Mouse (Mus musculus) adrenal gland (tissue): ENCODE measurements around the gene Cars.

ENCODE experiments used
- intact Hi-C: fragments of 180-260 bp; cut with DNase I; formaldehyde crosslinking; loops from one replicate; pipeline ENCODE4 v1.15.1; 2025
- microRNA-seq, 2 experiments: library from miRNA; unstranded; fragments of <30 nt; microRNA quantifications; one replicate each; pipeline ENCODE4; 2019

Gene Cars

DNA sequence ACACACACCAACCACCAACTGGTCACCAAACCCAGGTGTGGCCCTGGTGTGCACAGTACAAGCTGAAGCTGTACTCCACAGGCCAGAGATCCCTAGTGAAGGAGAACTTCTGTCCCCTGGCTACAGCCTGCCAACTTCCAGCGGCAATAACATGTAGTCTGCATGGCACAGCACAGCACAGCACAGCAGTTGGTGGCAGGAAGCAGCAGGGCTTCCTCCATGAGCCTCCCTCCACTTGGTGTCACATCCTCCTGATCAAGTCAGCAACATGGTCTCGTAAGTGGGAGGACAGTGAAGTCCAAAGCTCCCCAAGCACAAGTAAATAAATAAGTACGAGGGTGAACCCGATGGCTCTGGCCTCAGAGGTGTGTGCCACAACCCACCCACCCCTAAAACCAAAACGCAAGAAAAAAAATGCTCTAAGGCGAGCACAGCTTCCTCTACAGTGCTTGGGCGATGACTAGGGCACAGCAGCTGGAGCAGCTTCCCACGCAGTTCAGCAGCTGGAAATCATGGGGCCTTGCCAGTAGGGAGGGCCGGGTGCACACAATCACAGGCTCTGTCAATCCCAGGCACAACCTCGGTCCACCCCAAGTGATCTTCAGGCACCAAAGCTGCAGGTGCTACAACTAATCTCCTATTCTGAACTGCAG is 86.0 kb downstream of the Cars start:
- intact Hi-C loops = no loop called here

DNA sequence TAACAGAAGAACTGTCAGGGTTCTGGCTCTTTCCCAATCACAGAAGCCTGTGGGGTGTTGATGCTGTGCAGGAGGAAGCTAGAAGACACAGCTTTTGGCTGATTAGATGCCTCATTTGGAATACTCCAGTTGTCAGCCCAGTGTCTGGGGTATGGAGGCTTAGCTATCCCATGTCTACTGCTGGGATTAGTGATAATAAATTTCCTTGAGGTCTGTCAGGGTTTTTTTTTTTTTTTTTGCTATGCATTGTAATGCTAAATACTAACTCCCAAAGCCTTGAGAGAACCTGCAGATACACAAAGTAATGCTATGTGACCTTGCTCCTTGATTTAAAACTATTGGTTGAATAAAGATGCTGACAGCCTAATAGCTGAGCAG is 88.6 kb downstream of the Cars start:
- intact Hi-C loops = no loop called here

DNA sequence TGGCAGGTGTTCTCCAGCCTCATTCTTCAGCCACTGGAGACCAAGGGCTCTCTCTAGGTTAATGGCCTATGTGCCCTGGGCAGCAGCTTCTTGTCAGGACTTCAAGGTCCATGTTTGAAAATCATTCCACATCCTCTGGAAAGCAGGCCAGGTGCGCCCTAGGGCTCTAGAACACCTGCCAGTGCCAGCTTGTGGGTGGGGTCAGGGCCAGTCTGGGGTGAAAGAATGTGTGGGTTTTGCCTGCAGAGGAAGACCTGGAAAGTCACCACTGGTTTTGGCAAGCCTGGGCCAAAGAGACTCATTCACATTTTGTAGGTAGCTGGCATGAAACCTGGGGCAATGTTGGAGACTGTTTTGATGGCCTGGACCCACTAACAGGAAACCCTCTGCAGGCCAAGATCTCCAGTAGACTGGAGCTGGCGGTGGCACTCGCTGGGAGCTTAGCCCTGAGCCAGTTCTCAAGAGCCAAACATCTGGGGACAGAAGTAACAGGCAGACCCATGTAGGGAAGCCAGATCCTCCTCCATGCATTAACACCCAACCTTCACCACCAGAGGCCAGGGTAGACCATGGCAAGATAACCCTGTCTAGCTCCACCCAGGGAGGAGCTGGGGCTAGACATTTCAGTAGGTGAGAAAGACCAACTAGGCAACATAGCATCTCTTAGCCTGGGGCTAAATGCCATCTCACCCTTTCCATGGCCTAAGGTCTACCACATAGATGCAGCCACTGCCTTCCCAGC is 89.1 kb downstream of the Cars start:
- intact Hi-C loops = no loop called here

DNA sequence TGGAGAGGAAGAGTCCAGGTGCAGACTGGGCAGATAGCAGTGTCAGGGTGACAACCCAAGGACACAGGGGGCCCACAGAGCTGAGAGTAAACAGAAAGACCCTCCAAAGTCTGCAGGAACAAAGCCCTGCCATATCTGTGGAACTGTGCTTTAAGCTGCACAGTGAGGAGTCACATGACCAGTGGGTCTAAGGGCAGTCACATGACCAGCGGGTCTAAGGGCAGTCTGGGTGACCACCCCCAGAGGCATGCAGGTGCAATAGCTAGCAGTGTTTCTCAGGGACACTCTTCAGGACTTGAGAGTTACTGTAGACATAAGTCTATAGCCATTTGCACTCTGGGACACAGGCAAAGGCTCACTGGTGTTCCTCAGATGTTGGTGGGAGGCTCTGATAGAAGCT is 90.3 kb downstream of the Cars start:
- intact Hi-C loops = no loop called here

Small RNA genes lying within 50 kb of the gene (microRNA-seq; reads per million reads assigned to microRNA genes)
- gene Mir7064 = 0 to 0.37 reads per million in 2 experiments
